Mouse (Mus musculus): Measurements from ENCODE around the gene Fcer1g.

GRCm38 (mm10) chr1:171279012-171279705, 45.0 kb upstream of the Fcer1g start:
- TF ChIP-seq CTCF (IDR thresholded peaks at IDR 0.05; ENCODE audit: insufficient read depth, low read length) = no peak
- TF ChIP-seq POLR2A (IDR thresholded peaks at IDR 0.05; ENCODE audit: borderline replicate concordance, extremely low read depth, low read depth, low read length) = no peak
